Mouse (Mus musculus): Measurements from ENCODE around the gene Stk16.

DNA sequence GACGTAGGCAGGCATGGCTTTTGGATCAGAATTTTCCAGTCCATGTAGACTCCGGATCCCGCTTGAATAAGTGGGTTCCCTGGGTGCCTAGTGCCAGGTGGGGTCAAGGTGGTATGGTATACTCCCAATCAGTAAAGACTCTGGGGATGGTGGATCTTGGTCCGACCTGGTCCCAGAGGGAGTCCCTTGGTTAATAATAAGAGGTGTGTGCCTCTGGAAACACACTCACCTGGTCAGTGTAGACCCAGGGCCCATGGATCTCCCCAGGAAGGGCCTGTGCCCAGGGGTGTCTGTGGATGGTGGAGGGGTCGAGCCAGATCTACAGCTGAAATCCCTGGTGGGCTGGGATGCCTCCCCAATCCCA is 19.4 kb upstream of the Stk16 start:
- no peak for TF ChIP-seq CTCF (IDR thresholded peaks at IDR 0.05; ENCODE audit: low read depth)
- TF ChIP-seq EP300 (IDR thresholded peaks at IDR 0.05; ENCODE audit: low read depth): no peak

Measured in liver, postnatal 0 days (tissue).